28 mouse cellular contexts compared by ENCODE assay signal in the genomic region with DNA sequence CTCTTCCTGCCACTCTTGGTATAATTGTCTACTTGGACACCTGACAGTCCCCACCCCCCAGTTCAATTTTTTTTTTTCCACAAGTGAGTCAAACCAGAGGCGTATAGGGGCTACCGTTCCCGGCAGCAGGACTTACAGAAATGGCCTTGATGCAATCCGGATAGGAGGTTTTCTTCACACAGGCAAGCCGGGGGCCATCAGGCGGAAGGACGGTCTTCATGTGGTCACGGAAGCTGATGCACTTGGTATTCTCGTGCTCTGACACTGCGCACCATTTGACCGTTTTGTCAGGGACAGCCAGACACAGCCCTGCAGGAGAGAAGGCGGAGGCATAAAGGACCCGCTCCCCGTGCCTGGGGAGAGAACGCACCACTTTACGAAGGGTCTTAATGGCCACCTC. TPM values are rescaled to one million over a fixed set of nuclear protein-coding genes. Genes with fewer than 3 reads are reported as not detected.
A peak's percentile ranks its signal among the peaks of the same experiment; 100 is the strongest.
DNase-seq lines count a peak whose midpoint lies in the region; ATAC-seq and TF ChIP-seq lines count a peak whose summit lies in the region.
"Had no signal": no experiment of that assay in that cellular context is flagged by ENCODE, and none has a peak within 500 bp of the region (broad histone marks: within the 10 kb centered on the region; RNA-seq: fewer than 3 reads in every experiment).

No protein-coding gene starts in this region.

- H3K27me3 ChIP-seq in erythroblast, embryonic 14.5 days (ENCODE audit: control insufficient read depth): peaks cover 13% of the 10 kb centered on the region
- H3K27me3 ChIP-seq in liver, adult 2 months (ENCODE audit: control insufficient read depth, insufficient read depth, low read length): no peaks in the 10 kb centered on the region
- H3K27me3 ChIP-seq in liver, embryonic 13.5 days: peaks cover 13% of the 10 kb centered on the region
- no peaks in the 10 kb centered on the region for H3K27me3 ChIP-seq in liver, postnatal 0 days (ENCODE audit: insufficient read depth, low read length)
- H3K27me3 ChIP-seq: embryonic facial prominence, embryonic 15.5 days; forebrain, embryonic 12.5 days; heart, embryonic 15.5 days had no signal

- no peaks in the 10 kb centered on the region for H3K79me2 ChIP-seq in liver, adult 2 months (ENCODE audit: control insufficient read depth, insufficient read depth, low read length)

- WGBS in liver, adult 2 months: 34% methylated on average over 16 of the region's 16 CpGs
- 78% methylated on average over 16 of the region's 16 CpGs for WGBS in liver, embryonic 13.5 days (ENCODE audit: insufficient replicate concordance)
- 68% methylated on average over 16 of the region's 16 CpGs for WGBS in liver, postnatal 0 days (ENCODE audit: insufficient replicate concordance)

- H3K4me2 ChIP-seq in liver, embryonic 13.5 days: peak overlapping the region; percentile 47
- H3K4me2 ChIP-seq in liver, postnatal 0 days (ENCODE audit: low read depth, low read length): peak overlapping the region; percentile 63
- H3K4me2 ChIP-seq: embryonic facial prominence, embryonic 15.5 days; forebrain, embryonic 12.5 days; heart, embryonic 11.5 days; heart, embryonic 15.5 days; hindbrain, embryonic 14.5 days had no signal

- TF ChIP-seq POLR2A in liver, adult 2 months (IDR thresholded peaks at IDR 0.05; ENCODE audit: extremely low read depth, insufficient read depth, low read length): 0 out of 2 replicates have a peak, but pooled peaks have one; percentile 25

- no peak for ATAC-seq in erythroblast, adult 5-6 weeks (replicated peaks; ENCODE audit: low FRiP score, poor library complexity, severe bottlenecking)
- no peak for ATAC-seq in liver, embryonic 13.5 days (ENCODE audit: low read depth)
- no peak for ATAC-seq in liver, postnatal 0 days
- ATAC-seq: forebrain, embryonic 16.5 days; Patski had no signal

- no peak for TF ChIP-seq CTCF in liver, adult 2 months (IDR thresholded peaks at IDR 0.05; ENCODE audit: low read depth, low read length)
- TF ChIP-seq CTCF in liver, postnatal 0 days (IDR thresholded peaks at IDR 0.05; ENCODE audit: low read depth): no peak

- DNase-seq in liver, adult 2 months (ENCODE audit: extremely low read depth, low read depth, low spot score): peak; percentile 42
- no peak for DNase-seq in liver
- DNase-seq in liver, embryonic 13.5 days: no peak
- DNase-seq in liver, postnatal 0 days: no peak
- DNase-seq in adrenal gland, adult 18-20 months (ENCODE audit: low spot score in 2 of 2): no peak
- DNase-seq in neural tube, embryonic 10.5 days (ENCODE audit: extremely low spot score, low spot score): no peak
- DNase-seq: adrenal gland, adult 8-10 months; adrenal gland, postnatal 36 days; B cell, adult 2 months; cerebellum, adult 11 months; cerebellum, adult 8-10 months; cerebellum, postnatal 14 days; embryo, embryonic 11 days; gastrocnemius, adult 2 months; gastrocnemius, postnatal 25 days had no signal

- no peaks in the 10 kb centered on the region for H3K9me3 ChIP-seq in erythroblast, embryonic 14.5 days (ENCODE audit: control insufficient read depth, low read length)
- no peaks in the 10 kb centered on the region for H3K9me3 ChIP-seq in liver, embryonic 13.5 days (replicated peaks)
- no peaks in the 10 kb centered on the region for H3K9me3 ChIP-seq in liver, postnatal 0 days (ENCODE audit: low read length)
- H3K9me3 ChIP-seq: embryonic facial prominence, embryonic 15.5 days; forebrain, embryonic 12.5 days; heart, embryonic 15.5 days; hindbrain, embryonic 10.5 days had no signal

- H3K9ac ChIP-seq in liver, adult 2 months (ENCODE audit: low read depth, low read length): peak overlapping the region; percentile 73
- 0 out of 2 replicates have a peak overlapping the region, but pooled peaks have one; percentile 58 for H3K9ac ChIP-seq in liver, embryonic 13.5 days
- H3K9ac ChIP-seq in liver, postnatal 0 days (replicated peaks): peak overlapping the region; percentile 66
- H3K9ac ChIP-seq: embryonic facial prominence, embryonic 15.5 days; forebrain, embryonic 12.5 days; heart, embryonic 15.5 days; hindbrain, embryonic 14.5 days had no signal

- peak overlapping the region; percentile 42 for H3K4me3 ChIP-seq in erythroblast, embryonic 14.5 days (replicated peaks)
- peak overlapping the region; percentile 54 for H3K4me3 ChIP-seq in liver, adult 2 months (ENCODE audit: insufficient read depth, low read depth, low read length)
- H3K4me3 ChIP-seq in liver, embryonic 13.5 days (replicated peaks): peak overlapping the region; percentile 52
- peak overlapping the region; percentile 56 for H3K4me3 ChIP-seq in liver, postnatal 0 days (ENCODE audit: low read depth, low read length)
- H3K4me3 ChIP-seq: embryonic facial prominence, embryonic 15.5 days; forebrain, embryonic 12.5 days; gastrocnemius, adult 2 months; heart, embryonic 15.5 days; hindbrain, embryonic 10.5 days had no signal

- peaks cover 10% of the 10 kb centered on the region; the same call in 1 of the 2 replicates for H3K36me3 ChIP-seq in erythroblast, embryonic 14.5 days (ENCODE audit: control insufficient read depth)
- peaks cover 46% of the 10 kb centered on the region for H3K36me3 ChIP-seq in liver, adult 2 months (ENCODE audit: control insufficient read depth, insufficient read depth, low read length)
- H3K36me3 ChIP-seq in liver, embryonic 13.5 days: 0 out of 2 replicates have a peak, but pooled peaks cover 16% of the 10 kb centered on the region
- H3K36me3 ChIP-seq in liver, postnatal 0 days (replicated peaks; ENCODE audit: insufficient read depth, low read length): peaks cover 25% of the 10 kb centered on the region
- H3K36me3 ChIP-seq: embryonic facial prominence, embryonic 15.5 days; forebrain, embryonic 12.5 days; heart, embryonic 15.5 days; hindbrain, embryonic 10.5 days had no signal

- H3K27ac ChIP-seq in liver, adult 2 months (replicated peaks; ENCODE audit: insufficient read depth, low read depth, low read length): peak overlapping the region; percentile 65
- H3K27ac ChIP-seq in liver, embryonic 13.5 days: no peak overlapping the region; the same call in 1 of the 2 replicates
- peak overlapping the region; percentile 91 for H3K27ac ChIP-seq in liver, postnatal 0 days (ENCODE audit: low read depth)
- H3K27ac ChIP-seq: embryonic facial prominence, embryonic 15.5 days; forebrain, embryonic 12.5 days; gastrocnemius, adult 2 months; heart, embryonic 15.5 days; hindbrain, embryonic 10.5 days; hindbrain, embryonic 14.5 days had no signal

- H3K4me1 ChIP-seq in erythroblast, embryonic 14.5 days (ENCODE audit: control insufficient read depth): no peaks in the 10 kb centered on the region; the same call in 1 of the 2 replicates
- peaks cover 30% of the 10 kb centered on the region for H3K4me1 ChIP-seq in liver, adult 2 months (ENCODE audit: control insufficient read depth, insufficient read depth, low read length)
- peaks cover 15% of the 10 kb centered on the region for H3K4me1 ChIP-seq in liver, embryonic 13.5 days (replicated peaks)
- H3K4me1 ChIP-seq in liver, postnatal 0 days (ENCODE audit: insufficient read depth): peaks cover 20% of the 10 kb centered on the region

- no peak for TF ChIP-seq EP300 in liver, postnatal 0 days (IDR thresholded peaks at IDR 0.05; ENCODE audit: low read depth)

RNA-seq across cellular contexts. Expression of gene Gm20425, which starts 2.3 kb away (rescaled TPM):
- polyA plus RNA-seq in erythroblast, embryonic 14.5 days (2012): not detected in 2 replicates
- total RNA-seq in erythroblast, adult 5-6 weeks (2015; ENCODE audit: low replicate concordance): not detected in 2 replicates
- 4.7 TPM in 1 of 2 replicates, not detected in the other for total RNA-seq in erythroblast, adult 5-6 weeks (2017; ENCODE audit: low replicate concordance)
- total RNA-seq in liver, adult 2 months (2014; rRNA removed): 0.94 and 1.1 TPM in 2 replicates
- 0.37 and 0.43 TPM in 2 replicates for polyA plus RNA-seq in liver, adult 2 months (2012; rRNA removed)
- polyA plus RNA-seq in liver, embryonic 13.5 days (2015; fragmentation: Nextera tagmentation; extraction: Ambion mirVana): 3.5 and 9.4 TPM in 2 replicates
- polyA plus RNA-seq in liver, postnatal 0 days (2015; fragmentation: Nextera tagmentation; extraction: Ambion mirVana): 5.1 and 6.1 TPM in 2 replicates
- total RNA-seq in adrenal gland, adult 18-20 months (2021): 10 to 100 TPM; 17.9 to 18.4 TPM
- total RNA-seq: common myeloid progenitor, adult 5-6 weeks had no signal
- polyA plus RNA-seq: brain, embryonic 14.5 days; embryonic facial prominence, embryonic 11.5 days; forebrain, embryonic 16.5 days; hindbrain, embryonic 10.5 days; Patski had no signal

RNA-seq across cellular contexts. Expression of gene Trf, which starts 2.5 kb away (rescaled TPM):
- polyA plus RNA-seq in erythroblast, embryonic 14.5 days (2012): 0.66 and 2.0 TPM in 2 replicates
- 142 and 201 TPM in 2 replicates for total RNA-seq in erythroblast, adult 5-6 weeks (2015; ENCODE audit: low replicate concordance)
- 49.4 and 54.1 TPM in 2 replicates for total RNA-seq in erythroblast, adult 5-6 weeks (2017; ENCODE audit: low replicate concordance)
- total RNA-seq in liver, adult 2 months (2014; rRNA removed): 18,586 and 23,528 TPM in 2 replicates
- polyA plus RNA-seq in liver, adult 2 months (2012; rRNA removed): 26,375 and 34,444 TPM in 2 replicates
- polyA plus RNA-seq in liver, embryonic 13.5 days (2015; fragmentation: Nextera tagmentation; extraction: Ambion mirVana): 3,275 and 3,335 TPM in 2 replicates
- polyA plus RNA-seq in liver, postnatal 0 days (2015; fragmentation: Nextera tagmentation; extraction: Ambion mirVana): 28,598 and 33,336 TPM in 2 replicates
- 100 to 1,000 TPM; 175 to 264 TPM for total RNA-seq in adrenal gland, adult 18-20 months (2021)
- polyA plus RNA-seq: Patski had no signal

RNA-seq across cellular contexts. Expression of gene Srprb, which starts 25.8 kb away (rescaled TPM):
- 1.1 and 1.7 TPM in 2 replicates for polyA plus RNA-seq in erythroblast, embryonic 14.5 days (2012)
- total RNA-seq in erythroblast, adult 5-6 weeks (2015; ENCODE audit: low replicate concordance): 2.1 and 2.9 TPM in 2 replicates
- 1.9 and 3.3 TPM in 2 replicates for total RNA-seq in erythroblast, adult 5-6 weeks (2017; ENCODE audit: low replicate concordance)
- 8.5 and 10.7 TPM in 2 replicates for total RNA-seq in liver, adult 2 months (2014; rRNA removed)
- polyA plus RNA-seq in liver, adult 2 months (2012; rRNA removed): 16.8 and 22.8 TPM in 2 replicates
- 23.1 and 23.5 TPM in 2 replicates for polyA plus RNA-seq in liver, embryonic 13.5 days (2015; fragmentation: Nextera tagmentation; extraction: Ambion mirVana)
- 10.1 and 10.8 TPM in 2 replicates for polyA plus RNA-seq in liver, postnatal 0 days (2015; fragmentation: Nextera tagmentation; extraction: Ambion mirVana)
- total RNA-seq in adrenal gland, adult 18-20 months (2021): 10 to 100 TPM; 34.3 to 50.9 TPM

Comparison
In these comparisons a context has a peak if more than half of its experiments do, and no peak if none do; other contexts are left out.
1. RNA of gene Trf, which starts 2.5 kb away (polyA plus RNA-seq): 28,598 to 33,336 TPM in liver, postnatal 0 days, 26,375 to 34,444 TPM in liver, adult 2 months and 3,275 to 3,335 TPM in liver, embryonic 13.5 days; 0.66 to 2.0 TPM in erythroblast, embryonic 14.5 days; every median in the first group is over 1,000 times any median in the second.
2. Peak in every context shown above with its lines, with median percentiles within 50 percentile points of each other: H3K4me3 ChIP-seq and H3K9ac ChIP-seq.